Mouse (Mus musculus) liver (tissue): ENCODE data around the gene Fbxl13.

Experiments used
- DNase-seq: peaks from one replicate; pipeline ENCODE4 v3.0.0-alpha.2; 2020; ENCODE audit warnings: mixed read lengths

Gene Fbxl13

GRCm38 (mm10) chr5:21482446-21483222 lies 162.8 kb downstream of the Fbxl13 start:
- no peak for DNase-seq

GRCm38 (mm10) chr5:21481521-21481920 lies 163.9 kb downstream of the Fbxl13 start:
- DNase-seq, result no peak

DNA sequence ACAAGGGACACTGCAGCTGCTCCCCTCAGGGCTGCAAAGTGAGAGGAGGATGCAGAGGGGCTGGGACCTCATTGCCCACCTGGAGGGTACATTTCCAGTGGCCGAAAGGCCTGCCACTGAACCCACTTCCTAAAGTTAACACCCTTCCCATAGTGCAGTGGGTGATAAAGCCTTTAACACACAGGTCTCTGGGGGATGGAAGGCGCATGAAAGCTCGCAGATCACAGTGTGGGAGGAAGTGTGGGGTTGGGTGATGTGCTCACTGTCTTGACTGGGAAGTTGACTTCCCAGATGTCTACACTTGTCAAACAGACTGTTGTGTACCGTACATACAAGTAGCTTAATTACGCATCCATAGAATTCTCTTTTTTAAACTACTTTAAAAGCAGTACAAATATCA lies 165.7 kb downstream of the Fbxl13 start:
- no peak for DNase-seq

GRCm38 (mm10) chr5:21478428-21478827 lies 167.0 kb downstream of the Fbxl13 start:
- DNase-seq, result no peak

DNA sequence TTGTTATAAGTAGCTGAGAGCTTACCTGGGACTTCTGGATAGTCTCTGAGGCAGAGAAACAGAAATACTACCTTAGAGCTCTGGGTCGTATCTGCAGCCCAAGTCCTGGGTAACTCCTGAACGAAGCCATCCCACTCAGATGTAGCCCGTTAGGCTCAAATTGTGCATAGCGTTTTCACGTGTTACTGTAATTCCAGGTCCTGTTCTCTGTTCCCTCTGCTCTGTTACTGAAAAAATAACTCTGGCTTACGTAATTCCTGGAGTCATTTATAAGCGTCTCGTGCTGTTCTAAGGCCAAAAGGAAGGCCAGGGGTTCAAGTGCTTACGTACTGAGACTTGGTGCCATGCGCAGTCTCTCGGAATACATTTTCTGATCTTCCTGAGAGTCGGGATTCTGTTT lies 177.3 kb downstream of the Fbxl13 start:
- no peak for DNase-seq

DNA sequence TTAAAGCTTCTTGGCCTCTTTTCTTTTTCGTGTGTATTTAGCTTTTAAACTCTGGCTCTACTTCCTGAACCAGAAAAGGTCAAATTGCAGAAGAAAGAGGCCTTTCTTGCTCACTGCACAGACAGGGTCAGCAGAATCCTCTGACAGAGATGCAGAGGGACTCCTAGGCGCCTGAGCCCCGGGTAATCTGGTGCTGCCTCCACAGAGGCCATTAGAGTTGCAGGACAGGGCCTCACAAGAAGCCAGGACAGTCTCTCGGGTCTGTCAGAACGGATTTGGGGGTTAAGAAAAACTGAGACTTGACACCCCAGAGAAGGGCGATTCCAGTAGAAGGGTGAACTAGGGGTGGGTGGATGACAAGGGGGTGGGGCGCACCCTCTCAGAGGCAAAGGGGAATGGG lies 178.0 kb downstream of the Fbxl13 start:
- DNase-seq, result no peak

GRCm38 (mm10) chr5:21440833-21441530 lies 204.5 kb downstream of the Fbxl13 start:
- no peak for DNase-seq

DNA sequence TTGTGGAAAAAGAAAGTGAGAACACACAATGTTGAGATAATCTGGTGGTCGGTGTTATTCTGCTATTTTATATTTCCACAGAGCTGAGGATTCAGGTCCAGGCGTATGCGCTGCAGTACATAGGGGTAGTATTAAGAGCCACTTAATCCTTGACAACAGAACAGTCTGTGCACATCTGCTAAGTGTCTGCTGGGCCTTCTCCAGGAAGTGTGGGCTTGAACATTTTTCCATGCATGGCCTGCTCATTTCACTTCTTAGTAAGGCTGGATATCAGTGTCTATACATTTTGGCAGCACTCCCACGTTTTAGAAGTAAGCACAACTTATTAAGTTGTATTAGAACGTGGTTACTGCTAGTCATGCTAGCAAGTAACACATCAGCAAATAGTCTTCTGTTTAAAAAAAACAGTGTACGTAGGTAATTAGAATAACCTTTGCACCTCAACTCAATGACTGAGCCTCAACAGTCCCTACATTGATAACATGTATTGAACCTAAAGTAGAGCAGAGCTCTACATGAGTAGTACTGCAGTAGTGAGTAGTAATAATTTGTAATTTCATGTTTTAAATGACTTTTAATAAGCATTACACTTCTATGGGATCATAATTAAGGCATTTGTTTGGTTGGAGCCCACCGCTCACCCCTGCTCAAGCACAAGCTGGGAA lies 205.9 kb downstream of the Fbxl13 start:
- DNase-seq, result no peak

- DNase-seq, result no peak
Observed at GRCm38 (mm10) chr5:21438428-21438827, 207.0 kb downstream of the Fbxl13 start.

- no peak for DNase-seq
Observed at GRCm38 (mm10) chr5:21436471-21436975, 208.9 kb downstream of the Fbxl13 start.

GRCm38 (mm10) chr5:21434148-21434929 lies 211.1 kb downstream of the Fbxl13 start:
- no peak for DNase-seq
